Mouse (Mus musculus) brown adipose tissue, adult 24 weeks (tissue): ENCODE measurements around the gene Hpn. TPM values are rescaled to one million over a fixed set of nuclear protein-coding genes. Genes with fewer than 3 reads are reported as not detected.

ENCODE experiments used
- H3K27ac ChIP-seq: fragments of 200-500 bp; replicated peaks from 2 replicates; pipeline ENCODE4 v1.5.1; 2012; ENCODE audit warnings: low read depth, mild to moderate bottlenecking, low read length
- H3K4me1 ChIP-seq: fragments of 200-500 bp; 2 replicates; pipeline ENCODE4 v1.6.1; 2012; ENCODE audit warnings: low read length, mixed read lengths; ENCODE audit not compliant: control insufficient read depth, insufficient read depth, insufficient read length
- H3K4me3 ChIP-seq: fragments of 200-500 bp; 2 replicates; pipeline ENCODE4 v1.5.1; 2012; ENCODE audit warnings: low read depth, mild to moderate bottlenecking, low read length, moderate library complexity; ENCODE audit not compliant: insufficient read depth
- polyA plus RNA-seq: library from polyadenylated mRNA; stranded (reverse); fragments of >200 nt; gene quantifications from 2 replicates; pipeline ENCODE4 v1.2.4, GENCODE M21; 2012; ENCODE audit not compliant: missing spikeins, insufficient read depth, insufficient read length

Gene Hpn
- polyA plus RNA-seq: not detected in 2 replicates

DNA sequence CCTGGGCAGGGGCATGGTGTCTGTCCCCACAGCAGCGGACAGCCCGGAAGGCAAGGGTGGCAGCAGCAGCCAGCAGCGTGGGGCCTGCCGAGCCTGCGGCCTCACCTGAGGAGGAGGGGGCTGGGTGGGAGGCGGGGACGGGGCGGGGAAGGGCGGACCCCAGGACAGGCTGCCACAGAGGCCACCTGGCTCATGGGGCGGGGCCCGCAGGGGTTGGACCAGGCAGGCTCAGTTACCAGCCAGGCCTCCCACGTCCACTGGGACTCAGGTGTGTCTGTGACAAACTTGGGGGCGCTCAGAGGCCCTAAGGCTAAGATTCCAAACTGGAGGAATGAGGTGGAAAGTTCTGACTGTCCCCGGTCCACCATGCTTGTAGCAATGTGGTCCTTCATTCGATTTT is at the start of gene Hpn:
Gene Hpn, minus strand, starts transcription at position 109 of the 400 bp plus-strand sequence.
- Histone ChIP-seq H3K4me3 (no peak within 1 kb of the TSS), H3K27ac (peak within 1 kb of the TSS; percentile 66), H3K4me1 (peaks cover 8% of the 10 kb centered on the region)

DNA sequence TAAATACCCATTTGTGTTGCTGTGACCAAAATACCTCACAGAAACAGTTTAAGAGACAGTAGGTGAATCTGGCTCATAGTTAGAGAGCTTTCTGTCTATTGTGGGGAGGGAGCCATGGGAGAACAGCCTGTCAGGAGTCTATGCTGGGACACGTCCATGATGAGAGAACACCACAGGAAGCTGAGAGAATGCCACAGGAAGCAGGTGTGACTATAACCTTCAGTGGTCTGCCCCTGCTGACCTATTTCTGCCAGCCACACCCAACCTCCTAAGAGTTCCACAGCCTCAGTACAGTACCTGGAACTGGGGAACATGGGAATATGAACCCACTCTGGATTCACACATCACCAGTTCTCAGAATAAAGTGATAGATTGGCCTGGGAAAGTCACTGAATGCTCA is 49.7 kb upstream of the Hpn start:
- peak overlapping the region; percentile 28; the same call in 1 of the 2 replicates for H3K27ac ChIP-seq
- no peaks in the 10 kb centered on the region for H3K4me1 ChIP-seq
- no peak overlapping the region for H3K4me3 ChIP-seq

DNA sequence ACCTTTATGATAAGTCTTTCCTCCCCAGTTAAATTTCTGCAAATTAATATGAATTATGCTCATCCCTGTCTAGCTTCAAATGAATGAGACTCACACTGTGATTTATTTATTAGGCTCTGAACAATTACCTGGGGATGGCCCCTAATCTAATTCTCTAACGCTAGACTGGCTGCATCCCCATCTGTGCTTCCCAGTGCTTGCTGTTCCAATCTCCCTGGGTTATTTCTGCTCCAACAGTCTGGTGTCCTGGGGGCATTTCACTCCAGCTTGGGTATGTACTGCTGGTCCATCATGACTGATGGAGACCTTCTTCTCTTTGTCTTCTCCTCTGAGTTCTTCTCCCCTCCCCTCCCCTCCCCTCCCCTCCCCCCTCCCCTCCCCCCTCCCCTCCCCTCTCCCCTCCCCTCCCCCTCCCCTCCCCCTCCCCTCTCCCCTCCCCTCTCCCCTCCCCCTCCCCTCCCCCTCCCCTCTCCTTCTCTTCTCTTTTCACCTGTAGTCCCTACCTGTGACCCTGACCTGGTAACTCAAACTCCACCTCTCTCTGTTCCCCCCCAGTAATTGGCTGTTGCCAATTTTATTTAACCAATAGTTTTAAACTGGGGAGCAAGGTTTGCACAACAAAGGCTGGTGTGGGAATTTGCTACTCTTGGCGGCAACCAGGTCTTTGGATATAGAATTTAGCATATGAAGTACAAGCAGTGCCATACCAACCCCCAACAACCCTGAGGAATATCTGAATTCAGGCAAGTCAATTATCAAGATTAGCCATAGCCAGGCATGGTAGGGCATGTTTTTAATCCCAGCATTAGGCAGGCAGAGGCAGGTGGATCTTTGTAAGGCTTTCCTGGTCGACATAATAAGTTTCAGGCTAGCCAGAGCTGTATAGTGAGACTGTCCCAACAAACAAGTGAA is 48.8 kb upstream of the Hpn start:
- Histone ChIP-seq H3K4me3 (no peak overlapping the region), H3K27ac (no peak overlapping the region), H3K4me1 (no peaks in the 10 kb centered on the region)

DNA sequence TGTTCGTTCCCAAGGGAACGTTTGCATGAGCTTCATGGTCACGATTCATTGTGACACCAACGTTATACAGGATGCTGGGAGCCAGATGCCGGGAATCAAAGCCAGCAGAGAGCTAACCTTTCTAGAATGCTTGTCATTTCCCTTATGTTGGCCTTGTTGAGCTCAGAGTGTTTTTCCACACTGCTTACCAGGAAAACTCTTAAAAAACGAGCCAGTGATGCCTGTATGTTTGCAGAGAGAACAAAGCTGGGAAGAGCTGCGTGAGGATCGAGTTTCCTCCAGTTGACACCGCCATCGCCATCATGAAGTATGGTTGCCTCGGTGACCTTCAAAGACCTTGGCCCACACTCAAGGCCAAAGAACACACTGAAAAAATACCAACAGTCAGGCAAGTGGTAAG is 47.2 kb upstream of the Hpn start:
- Histone ChIP-seq H3K27ac (0 out of 2 replicates have a peak overlapping the region, but pooled peaks have one; percentile 3), H3K4me3 (no peak overlapping the region)

DNA sequence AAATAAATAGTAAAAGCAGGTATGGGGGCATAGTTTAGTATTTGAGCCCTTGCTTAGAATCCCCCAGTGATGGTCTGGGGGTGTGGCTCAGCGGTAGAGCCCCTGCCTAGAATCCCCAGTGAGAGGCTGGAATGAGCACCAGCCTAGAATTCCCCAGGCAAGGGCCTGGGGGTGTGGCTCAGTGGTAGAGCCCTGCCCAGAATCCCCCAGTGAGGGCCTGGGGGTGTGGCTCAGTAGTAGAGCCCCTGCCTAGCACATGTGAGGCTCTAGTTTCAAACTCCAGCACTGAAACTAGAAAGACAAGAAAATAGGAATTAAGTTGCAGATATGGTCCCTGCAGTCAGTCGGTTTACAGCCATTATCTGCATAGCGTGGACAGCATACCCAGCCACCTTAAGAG is 46.7 kb upstream of the Hpn start:
- Histone ChIP-seq H3K27ac (no peak overlapping the region), H3K4me3 (no peak overlapping the region), H3K4me1 (no peaks in the 10 kb centered on the region)

More for the DNA sequence above, 47.2 kb upstream of the Hpn start:
- no peaks in the 10 kb centered on the region for H3K4me1 ChIP-seq

DNA sequence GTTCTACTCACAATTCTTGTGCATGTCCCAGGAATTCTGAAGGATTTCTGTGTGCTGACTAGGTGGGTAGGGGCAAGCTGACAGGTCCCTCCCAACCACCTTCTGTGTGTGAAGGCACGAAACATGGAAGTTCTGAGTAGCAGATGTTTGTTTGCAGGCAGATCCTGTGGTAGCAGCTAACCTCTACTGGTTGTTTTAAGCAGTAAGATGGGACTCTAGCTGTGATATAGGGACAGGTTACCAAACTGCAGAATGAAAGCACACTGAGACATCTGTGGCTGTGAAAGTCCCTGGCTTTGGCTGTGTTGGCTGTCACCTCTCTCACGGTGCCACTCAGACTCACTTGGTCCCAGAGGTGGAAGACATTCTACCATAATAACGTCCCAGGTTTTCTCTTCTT is 46.2 kb upstream of the Hpn start:
- no peak overlapping the region for H3K27ac ChIP-seq
- H3K4me3 ChIP-seq: no peak overlapping the region
- H3K4me1 ChIP-seq: no peaks in the 10 kb centered on the region

DNA sequence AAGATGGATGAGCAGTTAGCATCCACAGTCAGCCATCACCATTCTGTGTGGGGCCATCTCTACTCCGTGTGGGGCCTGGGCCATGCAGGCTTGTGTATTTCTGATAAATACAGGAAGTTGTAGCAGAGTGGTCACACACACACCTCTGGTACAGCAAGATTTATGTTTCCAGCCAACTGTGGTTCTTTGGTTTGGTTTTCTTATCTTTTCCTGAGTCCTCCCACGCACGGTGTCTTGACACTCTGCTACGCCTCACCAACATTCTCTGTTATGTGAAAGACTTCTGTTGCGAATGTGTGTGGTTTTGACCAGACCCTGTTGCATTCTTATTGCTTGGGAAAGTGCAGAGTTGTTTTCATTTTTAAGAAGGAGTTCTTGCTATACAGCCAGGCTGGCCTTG is 45.7 kb upstream of the Hpn start:
- peaks cover 2% of the 10 kb centered on the region; the same call in 1 of the 2 replicates for H3K4me1 ChIP-seq
- no peak overlapping the region for H3K27ac ChIP-seq
- no peak overlapping the region for H3K4me3 ChIP-seq

DNA sequence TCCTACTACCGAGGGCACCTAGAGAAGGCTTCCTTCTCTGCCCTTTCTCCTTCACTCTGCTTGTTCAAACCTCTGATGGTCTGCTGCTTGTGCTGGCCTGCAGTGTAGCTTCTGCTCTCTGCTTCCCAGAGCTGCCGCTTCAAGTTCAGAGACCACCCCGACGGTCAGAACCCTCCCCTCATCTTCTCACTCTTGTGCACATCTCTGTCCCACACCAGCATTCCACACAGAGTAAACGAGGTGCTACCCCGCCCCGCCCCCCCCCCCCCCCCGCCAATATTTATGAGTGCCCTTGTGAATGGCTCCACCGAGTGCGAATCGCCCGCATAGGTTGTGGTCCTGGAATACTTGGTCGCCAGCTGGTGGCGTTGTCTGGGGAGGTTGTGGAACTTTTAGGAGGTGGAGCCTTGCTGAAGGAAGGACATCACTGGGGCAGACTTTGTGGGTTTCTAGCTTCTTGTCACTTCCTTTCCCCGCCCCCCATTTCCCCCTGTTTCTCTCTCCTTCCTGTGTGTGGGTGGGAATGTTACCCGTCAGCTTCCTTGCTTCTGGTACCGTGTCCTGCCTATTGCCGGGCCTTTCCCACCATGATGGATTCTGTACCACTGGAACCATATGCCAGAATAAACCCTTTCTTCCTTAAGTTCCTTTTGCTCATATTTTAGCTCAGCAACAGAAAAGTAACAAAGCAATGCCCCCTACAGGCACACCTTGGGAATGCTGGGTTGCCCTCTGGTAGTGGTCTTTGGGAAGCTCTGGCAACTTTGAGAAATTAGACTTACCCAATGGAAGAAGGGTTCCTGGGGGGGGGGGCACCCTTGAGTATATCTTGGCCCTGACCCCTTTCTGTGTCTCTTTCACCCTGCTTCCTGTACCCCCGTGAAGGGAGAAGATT is 41.2 kb upstream of the Hpn start:
- Histone ChIP-seq H3K4me3 (peak overlapping the region; percentile 30), H3K27ac (peak overlapping the region; percentile 97), H3K4me1 (peaks cover 8% of the 10 kb centered on the region)

DNA sequence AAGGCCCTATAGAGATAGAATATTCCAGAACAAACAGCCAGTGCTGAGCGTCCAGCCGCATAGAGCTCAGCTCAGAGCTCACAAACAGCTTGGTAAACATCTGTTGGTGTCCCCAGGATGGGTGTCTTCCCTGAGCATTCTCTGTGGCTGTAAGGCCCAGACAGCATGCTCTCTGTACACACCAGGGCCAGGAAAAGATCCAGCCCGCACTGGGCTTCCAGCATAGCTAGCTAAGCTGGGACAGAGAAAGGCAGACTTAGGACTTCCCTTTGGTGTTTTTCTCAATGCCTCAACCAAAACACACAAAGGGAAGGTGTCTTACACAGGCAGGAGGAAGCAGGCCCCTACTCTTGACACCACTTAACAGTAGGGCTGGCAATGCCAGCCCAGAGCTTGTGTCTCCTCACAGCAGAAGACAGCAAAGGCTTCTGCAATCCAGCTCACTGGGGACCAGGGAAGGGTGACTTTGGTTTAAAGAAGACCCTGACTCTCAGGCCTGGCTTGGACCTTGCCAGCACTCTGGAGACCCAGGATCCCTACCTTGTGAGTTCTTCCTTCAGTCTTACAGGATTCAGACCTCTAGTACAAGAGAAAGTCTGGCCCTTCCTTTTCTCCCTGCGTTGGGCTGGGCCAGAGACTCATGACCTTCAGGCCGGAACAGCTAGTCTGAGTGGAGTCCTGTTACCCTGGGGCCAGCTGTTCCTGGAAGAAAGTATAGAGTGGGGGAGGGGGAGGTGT is 40.4 kb upstream of the Hpn start, which contains the start of gene Gramd1a:
Gene Gramd1a, minus strand, starts transcription at position 601 of the 738 bp plus-strand sequence.
- H3K4me3 ChIP-seq: peak within 1 kb of the TSS; percentile 30
- H3K27ac ChIP-seq: peak within 1 kb of the TSS; percentile 97
- H3K4me1 ChIP-seq: peaks cover 8% of the 10 kb centered on the region

DNA sequence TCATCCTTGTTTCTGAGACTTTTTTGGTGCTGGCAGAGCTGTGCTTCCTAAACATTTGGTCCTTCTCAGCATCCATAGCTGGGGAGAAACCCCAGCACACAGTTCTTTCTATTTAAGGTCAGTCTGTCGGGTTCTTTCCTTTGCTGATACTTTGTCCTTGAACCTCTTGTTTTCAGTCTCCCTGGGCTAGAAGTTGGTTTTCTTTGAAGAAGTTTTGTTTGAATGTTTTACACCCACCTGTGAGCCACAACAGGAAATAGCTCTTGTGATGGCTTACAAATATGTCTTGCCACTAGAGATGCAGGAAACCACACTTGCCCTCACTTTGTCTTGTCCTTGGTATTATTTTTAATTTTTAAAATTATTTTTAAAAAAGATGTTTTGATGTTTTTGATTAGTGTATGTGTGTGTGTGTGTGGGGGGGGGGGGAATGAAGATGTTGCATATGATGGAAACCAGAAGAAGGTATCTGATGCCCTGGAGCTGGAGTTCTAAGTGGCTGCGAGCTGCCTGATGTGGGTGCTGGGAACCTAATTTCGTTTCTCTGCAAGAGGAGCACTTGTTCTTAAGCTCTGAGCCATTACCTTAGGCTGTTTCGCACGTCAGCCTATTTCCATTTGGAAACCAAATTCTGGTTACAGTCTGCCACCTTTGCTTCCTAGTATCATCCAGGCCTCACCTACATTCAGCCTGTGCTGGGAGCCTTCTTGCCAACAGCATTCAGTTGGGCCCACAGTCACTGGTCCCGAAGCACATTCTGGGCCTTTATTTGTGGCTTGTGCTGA is 38.6 kb upstream of the Hpn start:
- peak overlapping the region; percentile 48; the same call in 1 of the 2 replicates for H3K27ac ChIP-seq
- no peak overlapping the region for H3K4me3 ChIP-seq
- H3K4me1 ChIP-seq: peaks cover 18% of the 10 kb centered on the region

DNA sequence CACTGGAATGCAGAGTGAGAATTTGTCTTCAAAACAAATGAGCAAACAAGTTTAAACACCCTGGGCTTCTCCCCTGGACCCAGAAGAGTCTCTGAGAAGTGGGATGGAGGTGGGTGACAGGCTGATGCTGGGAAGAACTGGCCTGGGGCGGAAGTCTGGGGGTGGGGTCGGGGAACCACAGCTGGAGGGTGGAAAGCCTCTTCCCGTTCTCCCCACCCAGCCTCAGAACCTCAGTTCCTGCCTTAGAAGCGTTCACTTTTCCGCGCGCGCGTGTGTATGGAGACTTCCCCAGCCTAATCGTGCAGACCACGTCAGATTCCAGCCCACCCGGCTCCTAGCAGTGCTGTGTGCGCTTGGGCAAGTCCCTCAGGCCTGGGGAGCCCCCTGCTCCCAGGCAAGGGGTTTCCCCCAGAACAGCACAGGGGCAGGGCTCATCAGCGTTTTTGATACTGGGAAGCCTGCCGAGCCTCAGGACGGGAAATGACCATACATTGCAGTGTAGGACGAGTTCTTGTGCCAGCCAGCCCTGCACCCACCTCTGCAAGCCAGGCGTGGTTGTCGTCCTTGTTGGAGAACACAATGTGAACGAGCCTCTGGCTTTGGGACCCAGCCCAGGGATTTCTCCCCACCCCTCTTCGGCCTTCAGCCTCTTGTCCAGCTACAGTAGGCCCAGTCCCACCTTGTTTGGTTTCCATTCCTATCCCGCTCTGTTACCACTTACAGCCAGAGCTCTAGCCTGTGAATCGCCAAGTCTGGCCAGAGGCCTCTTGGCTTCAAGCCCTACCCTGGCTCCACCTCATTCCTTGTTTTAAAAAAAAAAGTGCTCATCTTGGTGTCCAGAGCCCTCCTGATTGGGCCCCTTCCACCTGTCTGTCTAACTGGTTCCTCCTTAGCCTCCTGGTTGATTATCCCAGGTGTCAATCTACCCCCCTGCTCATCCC is 36.5 kb upstream of the Hpn start:
- Histone ChIP-seq H3K4me3 (peak overlapping the region; percentile 63), H3K27ac (peak overlapping the region; percentile 94), H3K4me1 (peaks cover 23% of the 10 kb centered on the region)

DNA sequence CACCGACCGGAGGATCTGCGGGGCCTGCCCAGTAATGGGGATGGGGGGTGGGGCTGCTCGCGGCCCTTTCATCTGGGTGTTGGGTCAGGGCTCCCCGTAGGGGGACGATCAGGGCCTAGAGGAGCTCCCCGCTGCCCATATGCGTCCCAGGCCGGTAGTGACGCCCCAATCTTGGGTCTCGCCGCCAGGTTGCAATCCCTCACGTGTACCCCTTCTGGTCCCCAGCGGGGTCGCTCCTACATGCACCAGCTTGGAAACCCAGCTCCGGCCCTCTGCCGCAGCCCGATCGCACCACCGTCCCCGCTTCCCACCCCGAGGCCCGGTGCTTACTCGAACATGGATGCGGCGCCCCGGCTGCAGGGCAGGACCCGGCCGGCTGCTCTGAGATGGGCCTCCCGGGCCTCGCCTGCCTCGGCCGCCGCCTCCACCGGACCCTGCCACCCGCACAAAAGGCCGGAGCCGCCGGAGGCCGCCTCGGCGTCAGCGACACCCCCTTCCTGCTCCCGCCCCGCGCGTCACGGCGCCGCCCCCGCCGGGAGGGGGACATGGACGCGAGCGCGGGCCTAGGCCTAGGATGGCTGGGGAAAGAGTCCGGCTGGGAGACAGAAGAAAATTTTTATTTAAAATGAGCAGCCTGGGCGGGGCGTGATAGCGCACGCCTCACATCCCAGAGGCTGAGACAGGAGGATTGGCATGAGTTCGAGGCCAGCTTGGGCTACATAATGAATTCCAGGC is 35.6 kb upstream of the Hpn start:
- peak overlapping the region; percentile 94 for H3K27ac ChIP-seq
- H3K4me3 ChIP-seq: peak overlapping the region; percentile 63
- H3K4me1 ChIP-seq: peaks cover 20% of the 10 kb centered on the region
